Mouse (Mus musculus) brain, embryonic 14.5 days (tissue): Measurements from ENCODE around the gene Plagl1. TPM values are rescaled to one million over a fixed set of nuclear protein-coding genes. Genes with fewer than 3 reads are reported as not detected.

Source experiments
- DNase-seq: peaks from one replicate; pipeline ENCODE4 v3.0.0-alpha.2; 2011; ENCODE audit warnings: low read depth
- CTCF ChIP-seq: fragments of 200-500 bp; IDR thresholded peaks from 2 replicates; pipeline ENCODE4 v1.5.1; 2012; ENCODE audit warnings: inconsistent platforms, mild to moderate bottlenecking, moderate library complexity, borderline replicate concordance; ENCODE audit not compliant: insufficient read depth, insufficient read length; ENCODE audit errors: extremely low read depth
- POLR2A ChIP-seq: fragments of 200-500 bp; IDR thresholded peaks from 2 replicates; pipeline ENCODE4 v1.6.1; 2012; ENCODE audit warnings: mild to moderate bottlenecking, inconsistent platforms, borderline replicate concordance; ENCODE audit not compliant: poor library complexity, insufficient read depth, insufficient read length, severe bottlenecking; ENCODE audit errors: extremely low read depth
- polyA plus RNA-seq: library from polyadenylated mRNA; depleted of rRNA; stranded (reverse); fragments of >200 nt; gene quantifications from 2 replicates; pipeline ENCODE4 v1.2.3, GENCODE M21; 2012

Plagl1 gene
- polyA plus RNA-seq, 1 experiment, result 103 TPM

DNA sequence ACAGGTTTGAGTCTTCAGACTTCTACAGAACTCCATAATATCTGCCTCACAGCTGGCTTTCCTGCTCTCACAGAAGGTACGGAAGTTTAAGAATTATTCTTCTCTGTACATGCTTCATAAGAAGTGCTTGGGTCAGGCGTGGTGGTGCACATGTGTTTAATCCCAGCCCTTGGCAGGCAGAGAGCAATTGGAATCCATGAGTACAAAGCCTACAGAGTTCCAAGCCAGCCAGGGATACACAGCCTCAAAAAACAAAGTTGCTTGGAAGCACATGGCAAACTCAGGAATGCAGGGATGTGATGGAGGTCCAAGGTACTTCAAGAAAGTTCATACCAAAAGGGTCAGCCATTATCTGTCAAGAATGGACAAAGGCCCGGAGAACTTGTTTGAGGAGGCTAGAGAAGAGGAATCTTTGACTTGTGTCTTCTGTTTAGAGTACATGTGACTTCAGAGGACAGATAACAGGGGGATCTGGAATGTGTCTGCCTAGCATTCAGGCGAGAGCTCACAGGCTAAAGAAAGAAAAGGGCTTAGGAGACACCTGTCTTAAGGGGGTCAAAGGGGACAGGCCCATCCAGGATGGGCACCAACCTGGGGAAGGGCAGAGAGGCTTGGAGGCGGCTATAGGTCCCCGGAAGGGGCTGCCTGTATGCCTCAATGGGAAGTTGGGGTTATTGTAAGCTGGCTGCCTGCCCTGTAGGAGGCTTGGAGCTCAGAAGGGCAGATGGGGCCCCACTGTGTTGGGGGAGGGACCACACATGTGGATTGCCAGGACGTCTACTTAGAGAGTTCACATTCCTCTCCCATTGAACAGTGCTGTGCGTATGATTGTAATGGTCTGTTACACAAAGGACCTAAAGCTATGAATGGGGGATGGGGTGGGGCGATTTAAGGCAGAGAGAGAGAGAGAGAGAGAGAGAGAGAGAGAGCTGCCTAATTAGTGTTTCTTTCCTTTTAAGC, 56.7 kb downstream of the Plagl1 start:
- peak; percentile 94 for DNase-seq
- TF ChIP-seq POLR2A (no peak), CTCF (no peak)

DNA sequence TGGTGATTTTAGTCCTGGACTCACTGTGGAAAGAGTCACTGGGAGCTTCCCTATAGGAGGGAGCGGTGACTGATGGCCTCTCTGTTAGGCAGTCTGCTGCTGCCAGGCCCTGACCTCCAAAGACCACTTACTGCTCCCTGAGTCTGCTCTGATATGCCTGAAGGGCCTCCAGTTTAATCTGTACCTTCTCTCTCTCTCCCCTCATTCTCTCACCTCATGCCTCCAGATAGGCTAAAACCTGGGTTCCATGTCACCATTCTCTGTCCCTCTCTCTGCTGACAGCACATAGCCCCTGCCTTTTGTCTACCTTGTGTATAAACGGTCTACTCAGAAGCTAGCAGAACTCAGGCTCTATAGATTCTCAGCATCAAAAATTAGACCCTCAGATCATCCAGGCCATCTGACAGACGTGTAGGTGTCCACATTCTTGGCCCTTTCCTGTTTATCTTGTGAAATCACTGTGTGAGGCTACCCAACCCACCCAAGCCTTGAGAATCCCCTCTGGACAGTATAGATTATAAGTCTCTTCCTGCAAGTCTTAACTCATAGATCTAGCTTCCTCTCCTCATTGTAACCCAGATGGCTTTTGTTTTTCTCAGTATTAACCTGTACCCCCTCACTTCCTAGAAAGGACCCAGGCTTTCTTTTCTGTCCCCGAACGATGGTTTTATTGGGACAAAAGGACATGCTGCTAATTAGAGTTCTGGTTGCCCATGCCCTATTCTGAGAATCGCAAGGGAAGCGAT, 57.9 kb downstream of the Plagl1 start:
- no peak for DNase-seq
- no peak for TF ChIP-seq CTCF
- TF ChIP-seq POLR2A, result no peak

DNA sequence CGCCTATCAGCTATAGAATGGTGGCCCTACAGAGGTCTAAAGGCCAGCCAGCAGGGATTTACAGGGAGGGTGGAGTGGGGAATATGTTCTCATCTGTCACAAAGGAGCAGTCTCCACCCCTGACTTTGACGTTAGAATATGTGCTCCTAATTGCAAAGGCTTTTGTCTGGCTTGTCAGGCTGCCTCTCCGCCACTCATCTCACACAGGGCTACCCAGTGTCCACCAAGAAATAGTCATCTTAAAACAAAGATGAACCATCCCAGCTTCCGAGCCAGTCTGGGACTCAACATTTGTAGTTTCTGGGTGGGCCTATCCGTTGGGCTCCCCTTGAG, 58.4 kb downstream of the Plagl1 start:
- peak; percentile 43 for DNase-seq
- no peak for TF ChIP-seq CTCF
- TF ChIP-seq POLR2A, result no peak

DNA sequence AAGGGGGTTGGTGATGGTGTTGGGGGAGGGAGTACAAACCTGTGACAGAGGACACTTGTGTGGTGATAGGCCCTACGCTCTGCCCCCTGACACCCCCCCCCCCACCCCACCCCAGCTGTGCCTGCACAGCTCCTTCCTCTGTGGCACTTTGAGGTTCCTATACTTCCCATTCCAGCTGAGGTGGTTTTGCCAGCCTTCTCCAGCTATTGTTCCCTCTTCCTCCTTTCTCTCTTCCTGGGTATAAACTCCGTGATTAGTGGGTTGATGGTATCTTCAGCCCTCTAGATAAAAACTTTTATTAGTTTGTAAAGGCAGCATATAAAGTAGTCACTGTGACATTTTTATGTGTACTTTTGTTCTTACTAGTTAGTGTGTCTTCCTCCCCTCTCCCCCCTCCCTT, 59.0 kb downstream of the Plagl1 start:
- no peak for DNase-seq
- no peak for TF ChIP-seq POLR2A
- no peak for TF ChIP-seq CTCF

DNA sequence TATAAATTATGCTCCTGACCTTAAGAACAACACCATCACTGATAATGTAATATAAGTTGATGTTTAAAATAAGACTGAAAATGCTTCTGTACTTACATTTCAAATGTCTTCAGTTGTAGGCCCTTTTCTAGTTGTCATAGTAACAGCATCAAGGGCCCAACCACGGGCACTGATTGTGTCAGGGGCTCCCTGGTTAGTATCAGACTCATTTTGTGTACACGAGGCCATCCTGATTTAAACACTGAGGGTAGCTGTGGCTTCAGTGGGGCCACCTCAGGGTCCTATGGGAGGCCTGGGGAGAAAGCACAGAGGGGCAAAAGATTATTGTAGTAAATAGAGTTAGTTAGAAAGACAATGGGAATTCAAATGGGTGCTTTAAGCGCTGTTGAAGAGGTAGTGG, 65.5 kb downstream of the Plagl1 start:
- TF ChIP-seq CTCF (no peak), POLR2A (no peak)

DNA sequence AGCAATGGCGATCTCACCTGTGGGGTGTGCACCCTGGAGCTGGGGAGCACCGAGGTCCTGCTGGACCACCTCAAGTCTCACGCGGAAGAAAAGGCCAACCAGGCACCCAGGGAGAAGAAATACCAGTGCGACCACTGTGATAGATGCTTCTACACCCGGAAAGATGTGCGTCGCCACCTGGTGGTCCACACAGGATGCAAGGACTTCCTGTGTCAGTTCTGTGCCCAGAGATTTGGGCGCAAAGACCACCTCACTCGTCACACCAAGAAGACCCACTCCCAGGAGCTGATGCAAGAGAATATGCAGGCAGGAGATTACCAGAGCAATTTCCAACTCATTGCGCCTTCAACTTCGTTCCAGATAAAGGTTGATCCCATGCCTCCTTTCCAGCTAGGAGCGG, 67.0 kb downstream of the Plagl1 start:
- peak; percentile 39 for DNase-seq

More for the DNA sequence above, 65.5 kb downstream of the Plagl1 start:
- no peak for DNase-seq

DNA sequence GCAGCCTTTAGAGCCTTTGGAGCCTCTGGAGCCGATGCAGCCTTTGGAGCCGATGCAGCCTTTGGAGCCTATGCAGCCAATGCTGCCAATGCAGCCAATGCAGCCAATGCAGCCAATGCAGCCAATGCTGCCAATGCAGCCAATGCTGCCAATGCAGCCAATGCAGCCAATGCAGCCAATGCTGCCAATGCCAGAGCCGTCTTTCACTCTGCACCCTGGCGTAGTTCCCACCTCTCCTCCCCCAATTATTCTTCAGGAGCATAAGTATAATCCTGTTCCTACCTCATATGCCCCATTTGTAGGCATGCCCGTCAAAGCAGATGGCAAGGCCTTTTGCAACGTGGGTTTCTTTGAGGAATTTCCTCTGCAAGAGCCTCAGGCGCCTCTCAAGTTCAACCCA, 67.6 kb downstream of the Plagl1 start:
- peak; percentile 40 for DNase-seq
- TF ChIP-seq POLR2A (no peak), CTCF (no peak)

More for the DNA sequence above, 67.0 kb downstream of the Plagl1 start:
- TF ChIP-seq POLR2A (no peak), CTCF (peak; percentile 38; the same call in 1 of the 2 replicates)

DNA sequence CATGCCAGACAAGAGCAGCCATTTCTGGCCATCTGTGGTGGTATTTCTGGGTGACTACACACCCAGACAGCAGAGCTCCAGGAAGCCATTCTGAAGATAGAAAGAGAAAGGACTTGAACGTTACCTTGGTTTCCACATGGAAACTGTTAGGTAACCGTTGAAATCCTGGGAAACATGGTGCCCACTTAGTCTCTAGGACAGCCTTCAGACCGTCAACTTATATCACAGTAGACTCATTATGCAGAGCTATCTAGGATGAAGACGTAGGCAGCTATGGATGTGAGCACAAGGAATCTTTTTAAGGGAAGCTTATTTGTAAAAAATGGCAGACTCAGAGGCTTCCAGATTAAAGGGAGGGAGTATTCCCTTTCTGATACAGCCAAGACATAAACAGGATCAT, 73.5 kb downstream of the Plagl1 start:
- TF ChIP-seq POLR2A (no peak), CTCF (no peak)
- DNase-seq, result no peak

DNA sequence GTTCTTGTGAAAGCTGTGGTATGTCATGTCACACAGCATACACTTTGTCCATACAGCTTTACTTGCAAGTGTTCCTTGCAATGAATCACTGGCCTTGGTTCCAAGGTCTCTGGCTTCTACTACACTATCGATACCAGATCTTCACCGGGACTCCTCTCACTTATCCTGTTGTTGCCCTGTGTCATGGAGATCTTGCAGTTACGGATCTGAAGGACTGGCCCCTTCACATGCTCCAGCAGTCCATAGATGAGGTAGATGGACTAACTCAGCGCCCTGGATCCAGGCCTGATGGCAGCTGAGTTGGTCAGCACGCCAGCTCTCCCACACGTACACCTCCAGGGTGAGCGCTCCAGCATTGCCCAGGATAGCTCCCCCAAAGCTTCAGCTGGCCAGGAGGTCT, 75.0 kb downstream of the Plagl1 start:
- TF ChIP-seq POLR2A (no peak), CTCF (no peak)
- no peak for DNase-seq

DNA sequence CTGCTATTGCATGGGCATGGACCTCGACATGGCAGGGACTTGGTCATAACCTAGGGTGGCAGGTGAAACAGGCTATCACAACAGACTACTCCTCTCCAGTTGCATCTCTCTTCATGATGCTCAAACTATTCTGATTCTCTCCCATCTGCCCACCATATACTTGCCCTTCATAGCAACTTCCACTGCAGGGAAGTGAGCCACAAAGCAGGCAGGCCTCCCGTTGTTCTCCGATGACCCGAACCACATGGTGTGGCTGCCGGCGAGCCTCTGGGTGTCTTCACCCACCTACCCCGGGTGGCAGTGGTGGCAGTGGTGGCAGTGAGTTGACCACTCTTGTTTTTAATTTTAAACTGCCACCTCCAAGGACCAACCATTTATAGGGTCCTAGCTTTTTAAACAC, 75.4 kb downstream of the Plagl1 start:
- DNase-seq, result no peak
- no peak for TF ChIP-seq POLR2A
- TF ChIP-seq CTCF, result no peak

DNA sequence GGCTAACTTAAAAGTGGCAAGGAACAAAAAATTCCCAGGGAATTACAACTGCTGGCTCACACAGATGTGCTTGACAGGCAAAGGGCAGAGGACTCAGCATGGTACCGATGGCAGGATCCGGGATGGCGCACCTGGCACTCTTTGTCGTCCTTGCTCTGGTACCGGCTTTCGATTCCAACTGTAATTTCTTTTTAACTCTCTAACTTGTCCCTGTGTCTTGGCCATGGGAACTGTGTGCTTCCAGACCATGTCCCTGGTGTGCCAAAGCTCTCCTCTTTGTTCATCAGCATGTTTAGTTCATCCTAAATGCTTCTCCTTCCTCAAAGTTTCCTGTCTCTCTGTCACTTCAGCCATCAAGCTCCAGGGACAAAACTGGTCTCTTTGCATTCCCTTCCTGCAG, 77.6 kb downstream of the Plagl1 start:
- DNase-seq, result no peak
- TF ChIP-seq CTCF (no peak), POLR2A (no peak)
